Mouse (Mus musculus): ENCODE results near the gene Gm20708. TPM values are rescaled to one million over a fixed set of nuclear protein-coding genes. Genes with fewer than 3 reads are reported as not detected.
A peak's percentile ranks its signal among the peaks of the same experiment; 100 is the strongest.

Gm20708 gene
- polyA plus RNA-seq, 1 experiment = 0.25 TPM

DNA sequence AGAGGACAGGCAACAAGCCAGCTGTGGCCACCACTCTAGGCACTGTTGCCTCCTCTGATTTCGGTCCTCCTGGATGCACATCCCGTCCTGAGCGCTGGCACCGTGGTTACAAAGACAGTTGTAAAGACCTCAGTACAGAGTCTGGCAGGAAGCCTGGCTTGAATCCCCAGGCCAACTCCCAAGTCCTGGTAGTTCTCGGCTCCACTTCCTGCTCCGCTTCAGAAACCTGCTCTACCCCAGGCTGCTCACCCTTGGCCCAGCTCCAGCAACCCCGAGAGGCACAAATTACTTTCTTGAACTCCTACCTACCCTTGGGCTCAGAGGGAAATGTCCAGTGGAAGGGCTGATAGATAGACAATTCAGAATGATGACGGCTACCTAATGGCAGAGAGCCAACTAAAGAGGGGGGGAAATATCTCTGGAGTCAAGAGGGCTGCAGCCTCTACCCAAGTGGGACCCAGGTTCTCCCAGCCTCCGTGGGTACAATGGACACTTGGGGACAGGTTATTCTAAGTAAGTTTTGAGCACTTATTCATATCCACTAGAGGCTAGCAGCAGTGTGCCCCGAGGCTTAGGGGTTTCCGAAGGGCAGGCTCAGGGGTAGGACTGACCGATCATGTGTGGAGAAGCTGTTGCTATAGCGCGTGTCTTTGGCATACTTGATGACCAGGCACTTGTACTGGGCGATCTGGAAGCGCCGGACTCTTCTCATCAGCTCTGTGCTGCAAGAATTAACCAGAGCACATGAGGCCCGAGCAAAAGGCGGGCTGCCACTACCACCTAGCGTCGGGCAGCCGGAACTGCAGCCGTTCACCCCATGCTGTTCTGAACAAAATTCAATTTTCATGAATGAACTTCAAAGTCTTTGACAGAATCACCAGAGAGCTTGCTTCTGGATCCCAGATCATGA is 14.8 kb downstream of the Gm20708 start:
- Histone ChIP-seq H3K36me3 (ENCODE audit: control insufficient read depth, insufficient read depth, low read length) (peaks cover 12% of the 10 kb centered on the region), H3K27ac (ENCODE audit: insufficient read depth, low read length) (peak overlapping the region; percentile 3; the same call in 1 of the 2 replicates), H3K27me3 (ENCODE audit: control insufficient read depth, insufficient read depth, low read length) (no peaks in the 10 kb centered on the region), H3K4me3 (ENCODE audit: extremely low read depth, insufficient read depth, insufficient read length) (peak overlapping the region; percentile 28; the same call in 1 of the 2 replicates), H3K4me1 (ENCODE audit: control insufficient read depth, insufficient read depth, insufficient read length) (peaks cover 27% of the 10 kb centered on the region; the same call in 1 of the 2 replicates)
- peak; percentile 50 to 69 for DNase-seq (ENCODE audit: low read depth in 1 of 2, low spot score in 2 of 2)
- WGBS = 22% methylated on average over 23 of the region's 23 CpGs
- TF ChIP-seq POLR2A (IDR thresholded peaks at IDR 0.05; ENCODE audit: low read depth, low read length) (no peak), CTCF (IDR thresholded peaks at IDR 0.05; ENCODE audit: extremely low read depth, insufficient read depth, insufficient read length, insufficient replicate concordance) (peak; percentile 99)

- 2% methylated on average over 34 of the region's 34 CpGs for WGBS
- Histone ChIP-seq H3K27me3 (ENCODE audit: control insufficient read depth, insufficient read depth, low read length) (no peaks in the 10 kb centered on the region), H3K36me3 (ENCODE audit: control insufficient read depth, insufficient read depth, low read length) (peaks cover 6% of the 10 kb centered on the region), H3K4me1 (ENCODE audit: control insufficient read depth, insufficient read depth, insufficient read length) (peaks cover 27% of the 10 kb centered on the region; the same call in 1 of the 2 replicates), H3K27ac (ENCODE audit: insufficient read depth, low read length) (peak within 1 kb of the TSS; percentile 94), H3K4me3 (ENCODE audit: extremely low read depth, insufficient read depth, insufficient read length) (peak within 1 kb of the TSS; percentile 38)
- peak; percentile 29 to 41 for DNase-seq (ENCODE audit: low read depth in 1 of 2, low spot score in 2 of 2)
- TF ChIP-seq CTCF (IDR thresholded peaks at IDR 0.05; ENCODE audit: extremely low read depth, insufficient read depth, insufficient read length, insufficient replicate concordance) (no peak), POLR2A (IDR thresholded peaks at IDR 0.05; ENCODE audit: low read depth, low read length) (no peak)
Observed at GRCm38 (mm10) chr11:117825333-117826101, 16.0 kb downstream of the Gm20708 start, which contains the start of the genes Afmid and Tk1. Afmid (plus strand) TSS chr11:117825924. Tk1 (minus strand) TSS chr11:117826092.

GRCm38 (mm10) chr11:117826164-117826563 is 16.7 kb downstream of the Gm20708 start:
- Histone ChIP-seq H3K27ac (ENCODE audit: insufficient read depth, low read length) (peak overlapping the region; percentile 94; the same call in 1 of the 2 replicates), H3K27me3 (ENCODE audit: control insufficient read depth, insufficient read depth, low read length) (no peaks in the 10 kb centered on the region), H3K4me1 (ENCODE audit: control insufficient read depth, insufficient read depth, insufficient read length) (peaks cover 27% of the 10 kb centered on the region; the same call in 1 of the 2 replicates), H3K4me3 (ENCODE audit: extremely low read depth, insufficient read depth, insufficient read length) (0 out of 2 replicates have a peak overlapping the region, but pooled peaks have one; percentile 37), H3K36me3 (ENCODE audit: control insufficient read depth, insufficient read depth, low read length) (peaks cover 6% of the 10 kb centered on the region)
- TF ChIP-seq CTCF (IDR thresholded peaks at IDR 0.05; ENCODE audit: extremely low read depth, insufficient read depth, insufficient read length, insufficient replicate concordance) (no peak), POLR2A (IDR thresholded peaks at IDR 0.05; ENCODE audit: low read depth, low read length) (no peak)
- WGBS = 60% methylated on average over 5 of the region's 5 CpGs
- no peak for DNase-seq (ENCODE audit: low read depth in 1 of 2, low spot score in 2 of 2)

DNA sequence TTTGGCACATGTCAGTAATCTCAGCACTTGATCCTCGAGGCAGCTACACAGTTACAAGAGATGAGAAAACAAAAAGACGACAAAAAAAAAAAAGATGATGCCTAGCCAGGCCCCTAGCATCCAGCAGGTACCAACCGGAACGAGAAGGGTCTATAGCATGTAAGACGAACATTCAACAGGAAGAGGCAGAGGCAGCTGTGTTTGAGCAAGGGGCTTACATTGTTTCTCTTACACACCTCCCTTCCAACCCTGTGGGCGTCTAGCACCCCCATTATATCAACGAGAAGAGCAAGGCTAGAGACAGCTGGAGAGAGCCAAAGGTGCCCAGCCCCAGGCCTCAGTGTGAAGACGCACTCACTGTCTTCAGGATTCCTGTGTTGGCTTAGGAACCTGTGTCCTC is 17.4 kb downstream of the Gm20708 start:
- peak overlapping the region; percentile 94 for H3K27ac ChIP-seq (ENCODE audit: insufficient read depth, low read length)
- no peaks in the 10 kb centered on the region for H3K36me3 ChIP-seq (ENCODE audit: control insufficient read depth, insufficient read depth, low read length)
- 60% methylated on average over 8 of the region's 8 CpGs for WGBS
- TF ChIP-seq POLR2A (IDR thresholded peaks at IDR 0.05; ENCODE audit: low read depth, low read length) = no peak
- TF ChIP-seq CTCF (IDR thresholded peaks at IDR 0.05; ENCODE audit: extremely low read depth, insufficient read depth, insufficient read length, insufficient replicate concordance) = no peak
- DNase-seq (ENCODE audit: low read depth in 1 of 2, low spot score in 2 of 2) = no peak
- peaks cover 27% of the 10 kb centered on the region; the same call in 1 of the 2 replicates for H3K4me1 ChIP-seq (ENCODE audit: control insufficient read depth, insufficient read depth, insufficient read length)
- H3K27me3 ChIP-seq (ENCODE audit: control insufficient read depth, insufficient read depth, low read length) = no peaks in the 10 kb centered on the region
- peak overlapping the region; percentile 26 for H3K4me3 ChIP-seq (ENCODE audit: extremely low read depth, insufficient read depth, insufficient read length)

- Histone ChIP-seq H3K27me3 (ENCODE audit: control insufficient read depth, insufficient read depth, low read length) (no peaks in the 10 kb centered on the region), H3K27ac (ENCODE audit: insufficient read depth, low read length) (peak overlapping the region; percentile 94), H3K4me1 (ENCODE audit: control insufficient read depth, insufficient read depth, insufficient read length) (peaks cover 27% of the 10 kb centered on the region; the same call in 1 of the 2 replicates), H3K36me3 (ENCODE audit: control insufficient read depth, insufficient read depth, low read length) (no peaks in the 10 kb centered on the region), H3K4me3 (ENCODE audit: extremely low read depth, insufficient read depth, insufficient read length) (peak overlapping the region; percentile 26; the same call in 1 of the 2 replicates)
- WGBS = 33% methylated on average over 3 of the region's 3 CpGs
- TF ChIP-seq POLR2A (IDR thresholded peaks at IDR 0.05; ENCODE audit: low read depth, low read length) (no peak), CTCF (IDR thresholded peaks at IDR 0.05; ENCODE audit: extremely low read depth, insufficient read depth, insufficient read length, insufficient replicate concordance) (no peak)
- DNase-seq (ENCODE audit: low read depth in 1 of 2, low spot score in 2 of 2) = no peak
Observed at GRCm38 (mm10) chr11:117827386-117827785, 17.9 kb downstream of the Gm20708 start.

- DNase-seq (ENCODE audit: low read depth in 1 of 2, low spot score in 2 of 2) = peak; percentile 72 to 74
- TF ChIP-seq CTCF (IDR thresholded peaks at IDR 0.05; ENCODE audit: extremely low read depth, insufficient read depth, insufficient read length, insufficient replicate concordance) (no peak), POLR2A (IDR thresholded peaks at IDR 0.05; ENCODE audit: low read depth, low read length) (no peak)
- peak overlapping the region; percentile 94 for H3K27ac ChIP-seq (ENCODE audit: insufficient read depth, low read length)
- WGBS = 15% methylated on average over 18 of the region's 18 CpGs
- H3K4me1 ChIP-seq (ENCODE audit: control insufficient read depth, insufficient read depth, insufficient read length) = peaks cover 27% of the 10 kb centered on the region; the same call in 1 of the 2 replicates
- peak overlapping the region; percentile 28; the same call in 1 of the 2 replicates for H3K4me3 ChIP-seq (ENCODE audit: extremely low read depth, insufficient read depth, insufficient read length)
- no peaks in the 10 kb centered on the region for H3K27me3 ChIP-seq (ENCODE audit: control insufficient read depth, insufficient read depth, low read length)
- no peaks in the 10 kb centered on the region for H3K36me3 ChIP-seq (ENCODE audit: control insufficient read depth, insufficient read depth, low read length)
Observed at GRCm38 (mm10) chr11:117828149-117828887, 18.9 kb downstream of the Gm20708 start.

All from spleen, adult 2 months (tissue).